Mouse (Mus musculus): ENCODE measurements around the gene Myl6. TPM values are rescaled to one million over a fixed set of nuclear protein-coding genes. Genes with fewer than 3 reads are reported as not detected.
A peak's percentile ranks its signal among the peaks of the same experiment; 100 is the strongest.

Gene Myl6
- 100 to 1,000 TPM; 602 to 610 TPM for total RNA-seq (2021)

- intact Hi-C loops (cut with DNase I): loop anchor here (5.0 kb wide), 2 partner anchors 33 to 53 kb away; partner anchors contain the start of genes Esyt1, Rpl41 and Zc3h10
- DNase-seq (ENCODE audit: extremely low spot score in 1 of 2, low spot score in 2 of 2): peak; percentile 98 to 99
These were observed at the start of gene Myl6 for GRCm38 (mm10) chr10:128493695-128494666. Myl6 (minus strand) TSS chr10:128494145.

DNA sequence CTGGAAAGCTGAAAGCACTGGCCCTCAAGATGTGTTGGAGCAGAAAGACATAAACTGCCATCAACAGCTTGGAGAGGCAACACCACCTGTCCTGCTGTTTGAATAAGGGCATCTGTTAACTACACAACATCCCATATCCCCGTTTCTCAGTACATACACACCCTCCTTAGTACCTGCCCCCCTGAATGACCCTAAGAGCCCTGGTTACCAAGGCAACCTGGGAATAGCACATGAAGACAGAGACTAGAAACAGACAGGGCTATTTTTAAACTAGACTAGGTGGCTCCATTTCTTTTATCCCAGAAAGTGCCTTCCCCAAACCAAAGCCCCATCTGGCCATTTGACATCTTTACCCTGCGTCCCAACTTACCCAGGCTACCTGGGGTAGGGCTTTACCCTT, 49.2 kb upstream of the Myl6 start:
- intact Hi-C loops (cut with DNase I): no loop called here

DNA sequence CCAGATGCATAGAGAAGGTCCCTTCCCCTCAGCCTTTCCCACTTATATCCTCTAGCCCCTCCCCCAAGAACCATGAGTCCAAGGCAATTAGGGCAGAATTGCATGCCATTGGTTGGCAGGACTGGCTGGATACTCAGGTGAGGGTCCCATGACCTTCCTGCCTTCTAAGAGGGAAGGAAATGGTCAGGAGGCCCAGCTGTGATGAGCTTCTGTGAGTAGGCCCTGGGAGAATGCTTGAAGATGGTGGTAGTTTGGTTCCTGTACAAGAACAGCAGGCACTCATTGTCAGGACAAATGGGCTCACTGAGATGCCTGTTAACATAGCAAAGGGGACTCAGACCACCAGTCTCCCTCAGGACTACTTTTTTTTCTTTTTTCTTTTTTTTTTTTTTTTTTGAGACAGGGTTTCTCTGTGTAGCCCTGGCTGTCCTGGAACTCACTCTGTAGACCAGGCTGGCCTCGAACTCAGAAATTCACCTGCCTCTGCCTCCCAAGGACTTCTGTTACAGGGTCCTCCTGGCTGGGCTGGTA, 44.5 kb upstream of the Myl6 start:
- no peak for DNase-seq (ENCODE audit: extremely low spot score in 1 of 2, low spot score in 2 of 2)
- intact Hi-C loops (cut with DNase I): no loop called here

More for the DNA sequence above, 49.2 kb upstream of the Myl6 start:
- no peak for DNase-seq (ENCODE audit: extremely low spot score in 1 of 2, low spot score in 2 of 2)

DNA sequence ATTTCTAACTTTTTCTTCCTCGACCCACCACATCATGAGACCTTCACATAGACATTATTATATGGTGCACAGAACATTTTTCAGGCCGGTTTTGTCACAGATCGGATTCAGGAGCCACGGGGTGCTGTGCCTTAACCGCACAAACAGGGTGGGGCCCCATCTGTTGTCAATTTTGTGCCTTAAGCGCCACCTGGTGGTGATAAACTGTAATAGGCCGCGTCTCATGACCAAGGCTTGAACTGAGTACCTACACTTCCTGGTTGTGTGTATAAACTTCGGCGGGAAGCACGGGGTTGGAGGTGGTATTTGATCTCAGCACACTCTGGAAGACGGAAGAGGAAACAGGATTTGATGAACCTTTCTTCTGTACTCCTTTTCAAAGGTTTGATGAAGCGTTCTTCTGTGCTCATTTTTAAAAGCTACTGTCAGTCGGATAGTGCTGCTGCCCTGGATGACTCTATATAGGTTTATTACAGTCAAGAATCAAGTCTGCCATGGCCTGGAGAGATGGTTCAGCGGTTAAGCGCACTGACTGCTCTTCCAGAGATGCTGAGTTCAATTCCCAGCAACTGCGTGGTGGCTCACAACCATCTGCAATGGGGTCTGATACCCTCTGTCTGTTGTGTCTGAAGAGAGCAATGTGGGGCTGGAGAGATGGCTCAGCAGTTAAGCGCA, 42.5 kb upstream of the Myl6 start:
- DNase-seq (ENCODE audit: extremely low spot score in 1 of 2, low spot score in 2 of 2): peak; percentile 88
- intact Hi-C loops (cut with DNase I): no loop called here

DNA sequence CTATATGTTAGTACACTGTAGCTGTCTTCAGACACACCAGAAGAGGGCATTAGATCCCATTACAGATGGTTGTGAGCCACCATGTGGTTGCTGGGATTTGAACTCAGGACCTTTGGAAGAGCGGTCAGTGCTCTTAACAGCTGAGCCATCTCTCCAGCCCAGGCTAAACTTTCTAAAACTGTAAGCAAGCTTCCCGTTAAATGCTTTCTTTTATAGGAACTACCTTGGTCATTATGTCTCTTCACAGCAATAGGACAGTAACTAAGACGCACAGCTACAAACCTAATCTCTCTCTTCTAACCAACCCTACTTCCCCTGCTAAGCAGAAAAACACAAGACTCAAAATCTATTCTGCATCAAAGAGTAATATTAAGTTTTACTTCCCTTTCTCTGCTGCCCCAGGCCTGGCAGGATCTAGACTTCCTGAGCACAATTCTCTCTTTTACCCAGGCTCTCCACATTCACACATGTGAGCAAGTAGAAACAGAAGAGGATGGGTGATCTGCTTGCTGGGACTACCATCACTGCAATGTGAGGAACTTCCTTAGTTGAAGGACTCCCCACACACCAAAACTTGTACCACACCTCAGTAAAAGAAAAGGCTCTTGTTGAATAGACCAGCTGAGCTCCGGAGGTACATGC, 41.8 kb upstream of the Myl6 start:
- no peak for DNase-seq (ENCODE audit: extremely low spot score in 1 of 2, low spot score in 2 of 2)
- intact Hi-C loops (cut with DNase I): no loop called here

DNA sequence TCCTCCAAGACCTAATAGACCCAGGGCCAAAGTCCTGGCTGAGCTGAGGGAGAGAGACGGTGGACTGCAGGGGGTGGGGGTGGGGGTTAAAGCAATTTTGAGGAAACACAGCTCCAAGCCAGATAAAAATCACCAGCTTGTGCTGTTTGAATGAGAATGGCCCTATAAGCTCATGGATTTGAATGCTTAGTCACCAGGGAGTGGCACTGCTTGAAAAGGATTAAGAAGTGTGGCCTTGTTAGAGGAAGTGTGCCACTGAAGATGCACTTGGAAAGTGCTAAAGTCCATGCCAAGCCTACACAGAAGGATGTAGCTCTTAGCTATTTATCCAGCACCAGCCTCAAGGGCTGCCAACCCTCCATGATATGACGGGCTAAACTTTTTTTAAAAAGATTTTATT, 41.3 kb upstream of the Myl6 start:
- intact Hi-C loops (cut with DNase I): no loop called here

GRCm38 (mm10) chr10:128526366-128527356, 32.7 kb upstream of the Myl6 start:
- intact Hi-C loops (cut with DNase I): loop anchor here (5.0 kb wide), 1 partner anchor 34 kb away; the partner anchor contains the start of gene Myl6
- DNase-seq (ENCODE audit: extremely low spot score in 1 of 2, low spot score in 2 of 2): no peak

More for the DNA sequence above, 41.3 kb upstream of the Myl6 start:
- DNase-seq (ENCODE audit: extremely low spot score in 1 of 2, low spot score in 2 of 2): no peak

GRCm38 (mm10) chr10:128525671-128526308, 31.8 kb upstream of the Myl6 start, which contains the start of gene Esyt1:
Esyt1 (minus strand) TSS chr10:128525871.
- intact Hi-C loops (cut with DNase I): loop anchor here (5.0 kb wide), 1 partner anchor 33 kb away; the partner anchor contains the start of gene Myl6
- peak; percentile 92 to 96 for DNase-seq (ENCODE audit: extremely low spot score in 1 of 2, low spot score in 2 of 2)

GRCm38 (mm10) chr10:128524732-128525662, 31.1 kb upstream of the Myl6 start:
- peak in 1 of 2 experiments; percentile 77 for DNase-seq (ENCODE audit: extremely low spot score in 1 of 2, low spot score in 2 of 2)

GRCm38 (mm10) chr10:128524111-128524731, 30.3 kb upstream of the Myl6 start:
- no peak for DNase-seq (ENCODE audit: extremely low spot score in 1 of 2, low spot score in 2 of 2)
- intact Hi-C loops (cut with DNase I): no loop called here

More at GRCm38 (mm10) chr10:128524732-128525662, 31.1 kb upstream of the Myl6 start:
- intact Hi-C loops (cut with DNase I): loop anchor here (5.0 kb wide), 1 partner anchor 33 kb away; the partner anchor contains the start of gene Myl6

DNA sequence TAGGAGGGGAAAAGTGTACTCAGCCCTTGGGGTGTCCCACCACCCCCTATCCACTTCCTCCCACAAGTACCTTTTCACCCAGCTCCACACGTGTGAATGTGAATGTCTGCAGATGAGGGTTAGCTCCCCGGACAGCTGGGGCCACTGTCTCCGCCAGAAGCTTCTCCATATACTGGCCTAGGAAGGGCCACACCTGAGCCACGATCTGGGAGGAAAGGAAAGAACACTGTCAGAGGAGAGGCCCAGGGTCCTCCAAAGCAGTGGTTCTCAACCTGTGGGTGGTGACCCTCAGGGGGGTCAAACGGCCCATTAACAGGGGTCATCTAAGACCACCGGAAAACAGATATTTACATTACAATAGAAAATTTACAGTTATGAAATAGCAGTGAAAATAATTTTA, 28.4 kb upstream of the Myl6 start:
- DNase-seq (ENCODE audit: extremely low spot score in 1 of 2, low spot score in 2 of 2): no peak
- intact Hi-C loops (cut with DNase I): no loop called here

- intact Hi-C loops (cut with DNase I): no loop called here
- no peak for DNase-seq (ENCODE audit: extremely low spot score in 1 of 2, low spot score in 2 of 2)
These were observed 26.6 kb upstream of the Myl6 start for GRCm38 (mm10) chr10:128520591-128520990.

- intact Hi-C loops (cut with DNase I): no loop called here
- DNase-seq (ENCODE audit: extremely low spot score in 1 of 2, low spot score in 2 of 2): peak in 1 of 2 experiments; percentile 60
These were observed 24.9 kb upstream of the Myl6 start for GRCm38 (mm10) chr10:128518833-128519232.

- DNase-seq (ENCODE audit: extremely low spot score in 1 of 2, low spot score in 2 of 2): no peak
- intact Hi-C loops (cut with DNase I): no loop called here
These were observed 22.7 kb upstream of the Myl6 start for GRCm38 (mm10) chr10:128516677-128517076.

GRCm38 (mm10) chr10:128516029-128516428, 22.1 kb upstream of the Myl6 start:
- no peak for DNase-seq (ENCODE audit: extremely low spot score in 1 of 2, low spot score in 2 of 2)
- intact Hi-C loops (cut with DNase I): no loop called here

DNA sequence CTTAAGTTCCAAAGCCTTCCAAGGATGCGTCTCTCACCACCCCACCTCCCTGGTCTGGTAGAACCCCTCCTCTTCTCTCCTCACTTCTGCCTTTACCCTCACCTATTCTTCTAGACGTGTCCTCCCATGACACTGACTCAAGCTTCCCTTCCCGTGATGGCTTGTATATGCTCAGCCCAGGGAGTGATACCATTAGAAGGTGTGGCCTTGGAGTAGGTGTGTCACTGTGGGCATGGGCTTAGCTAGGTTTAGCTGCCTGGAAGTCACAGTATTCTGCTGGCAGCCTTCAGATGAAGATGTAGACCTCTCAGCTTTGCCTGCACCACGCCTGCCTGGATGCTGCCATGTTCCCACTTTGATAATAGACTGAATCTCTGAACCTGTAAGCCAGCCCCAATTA, 21.1 kb upstream of the Myl6 start:
- intact Hi-C loops (cut with DNase I): no loop called here
- DNase-seq (ENCODE audit: extremely low spot score in 1 of 2, low spot score in 2 of 2): no peak
